Comparison of ENCODE assay signal across 10 mouse cellular contexts in the genomic region with DNA sequence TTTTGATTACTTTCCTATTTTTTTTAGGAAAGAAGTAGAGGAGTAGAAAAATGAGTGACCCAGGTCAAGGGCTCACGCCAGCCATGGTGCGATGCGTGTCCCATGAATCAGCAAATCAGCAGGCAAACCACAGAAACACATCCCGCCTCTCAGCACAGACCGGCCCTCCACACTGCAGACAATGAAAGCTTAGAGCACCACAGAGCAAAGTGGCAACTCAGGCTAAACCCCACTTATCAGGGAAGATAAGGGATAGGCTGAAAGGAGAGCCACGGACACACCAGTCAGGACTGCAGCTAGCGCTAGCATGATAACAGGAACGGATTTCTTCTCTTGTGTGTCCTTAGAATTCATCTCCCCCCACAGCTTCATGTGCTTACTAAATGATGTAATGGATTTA.
A peak's percentile ranks its signal among the peaks of the same experiment; 100 is the strongest.
DNase-seq lines count a peak whose midpoint lies in the region; ATAC-seq lines count a peak whose summit lies in the region.
"Had no signal": no experiment of that assay in that cellular context is flagged by ENCODE, and none has a peak within 500 bp of the region (broad histone marks: within the 10 kb centered on the region; RNA-seq: fewer than 3 reads in every experiment).

No protein-coding gene starts in this region.

- no peaks in the 10 kb centered on the region for H3K27me3 ChIP-seq in heart, embryonic 14.5 days (ENCODE audit: control insufficient read depth, insufficient read depth, low read length)
- no peaks in the 10 kb centered on the region for H3K27me3 ChIP-seq in intestine, embryonic 16.5 days (replicated peaks; ENCODE audit: control insufficient read depth, insufficient read depth, low read length)

- WGBS in heart, embryonic 14.5 days: 3% methylated on average over 8 of the region's 8 CpGs
- 37% methylated on average over 8 of the region's 8 CpGs for WGBS in intestine, embryonic 16.5 days

- 0 out of 4 replicates have a peak overlapping the region, but pooled peaks of 1 of the 2 experiments have one; percentile 6 for H3K4me3 ChIP-seq in heart, embryonic 14.5 days (ENCODE audit: control insufficient read depth in 1 of 2, insufficient read depth in 1 of 2, low read depth in 1 of 2, low read length in 2 of 2)
- H3K4me3 ChIP-seq in intestine, embryonic 16.5 days (ENCODE audit: low read length): no peak overlapping the region

- peaks cover 4 to 10% of the 10 kb centered on the region in 2 experiments; a peak in 3 of 4 replicates for H3K4me1 ChIP-seq in heart, embryonic 14.5 days (ENCODE audit: control insufficient read depth in 2 of 2, insufficient read depth in 2 of 2, low read length in 2 of 2)
- H3K4me1 ChIP-seq in intestine, embryonic 16.5 days (ENCODE audit: control insufficient read depth, insufficient read depth, low read length): 0 out of 2 replicates have a peak, but pooled peaks cover 3% of the 10 kb centered on the region

- no peak for DNase-seq in heart, adult 11 months
- DNase-seq in ovary, postnatal 36 days (ENCODE audit: low spot score): peak; percentile 16
- DNase-seq in ovary, postnatal 14 days (ENCODE audit: low spot score): no peak
- DNase-seq in layer of hippocampus, adult 9-11 months: no peak
- no peak for DNase-seq in urinary bladder, postnatal 36 days (ENCODE audit: low spot score in 2 of 2)
- DNase-seq: cerebellum, postnatal 14 days; kidney, postnatal 4 days had no signal

- peak; percentile 64; the same call in 1 of the 2 replicates for ATAC-seq in heart, embryonic 14.5 days (ENCODE audit: insufficient number of reproducible peaks, insufficient read depth, low FRiP score, low read depth)
- ATAC-seq in intestine, embryonic 16.5 days: peak; percentile 53; the same call in 1 of the 2 replicates
- ATAC-seq: lung, postnatal 0 days had no signal

- H3K9ac ChIP-seq in heart, embryonic 14.5 days (ENCODE audit: low read length): peak overlapping the region; percentile 49
- H3K9ac ChIP-seq in intestine, embryonic 16.5 days (ENCODE audit: low read depth, low read length): no peak overlapping the region

- no peaks in the 10 kb centered on the region for H3K9me3 ChIP-seq in heart, embryonic 14.5 days (ENCODE audit: control insufficient read depth, low read length)
- H3K9me3 ChIP-seq in intestine, embryonic 16.5 days (ENCODE audit: control insufficient read depth, low read length): no peaks in the 10 kb centered on the region

- H3K36me3 ChIP-seq in heart, embryonic 14.5 days (ENCODE audit: control insufficient read depth, insufficient read depth, low read length): no peaks in the 10 kb centered on the region
- no peaks in the 10 kb centered on the region for H3K36me3 ChIP-seq in intestine, embryonic 16.5 days (ENCODE audit: control insufficient read depth, insufficient read depth, low read length)

- 0 out of 4 replicates have a peak overlapping the region, but pooled peaks of 1 of the 2 experiments have one; percentile 19 for H3K27ac ChIP-seq in heart, embryonic 14.5 days (replicated peaks in 1 of 2; ENCODE audit: control insufficient read depth in 1 of 2, insufficient read depth in 1 of 2, low read depth in 2 of 2, low read length in 2 of 2)
- no peak overlapping the region for H3K27ac ChIP-seq in intestine, embryonic 16.5 days (ENCODE audit: low read length)

- H3K4me2 ChIP-seq in heart, embryonic 14.5 days (ENCODE audit: low read length): peak overlapping the region; percentile 54
- H3K4me2 ChIP-seq in intestine, embryonic 16.5 days (ENCODE audit: low read depth, low read length): no peak overlapping the region
